ENCODE assay signal across 12 mouse cellular contexts in genomic region chr8:116024811-116025210, GRCm38 (mm10).
"Had no signal": no experiment of that assay in that cellular context is flagged by ENCODE, and none has a peak within 500 bp of the region (broad histone marks: within the 10 kb centered on the region; RNA-seq: fewer than 3 reads in every experiment).

No protein-coding gene starts in this region.

- H3K4me1 ChIP-seq: liver, embryonic 13.5 days had no signal

- H3K27me3 ChIP-seq: liver, embryonic 13.5 days had no signal

- DNase-seq: layer of hippocampus, postnatal 36 days; liver, embryonic 13.5 days; lung, adult 2 months; lung, postnatal 14 days; lung, postnatal 4 days; midbrain, embryonic 14.5 days; thymus, adult 2 months; thymus, postnatal 14 days; thymus, postnatal 4 days had no signal

- H3K4me2 ChIP-seq: liver, embryonic 13.5 days; midbrain, embryonic 11.5 days had no signal

- H3K4me3 ChIP-seq: left cerebral cortex, adult 2 months; liver, embryonic 13.5 days had no signal

- H3K9ac ChIP-seq: liver, embryonic 13.5 days had no signal

- H3K9me3 ChIP-seq: liver, embryonic 13.5 days had no signal

- H3K36me3 ChIP-seq: liver, embryonic 13.5 days had no signal

- H3K27ac ChIP-seq: left cerebral cortex, adult 2 months; liver, embryonic 13.5 days; stomach, postnatal 0 days had no signal
